Mouse (Mus musculus): Measurements from ENCODE around the gene Ces3b. TPM values are rescaled to one million over a fixed set of nuclear protein-coding genes. Genes with fewer than 3 reads are reported as not detected.

Gene Ces3b
- polyA plus RNA-seq, 1 experiment: not detected

DNA sequence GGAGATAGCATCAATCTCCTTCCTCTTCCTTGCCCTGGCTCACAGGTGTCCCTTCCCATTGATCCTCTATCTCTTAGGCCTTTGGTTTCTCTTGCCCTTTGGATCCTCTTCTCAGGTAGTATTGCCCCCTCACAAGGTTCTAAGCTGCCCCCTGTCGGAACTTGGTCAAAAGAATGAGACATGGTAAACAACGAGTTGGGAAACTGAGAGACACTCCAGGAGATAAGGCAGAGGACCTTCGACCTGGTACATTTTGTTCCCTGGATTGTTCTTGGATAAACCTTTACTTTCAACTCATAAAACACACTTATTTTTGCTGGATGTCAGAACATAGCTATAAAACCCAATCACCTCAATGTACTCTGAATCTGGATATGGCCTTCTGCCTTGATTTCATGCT, 20.7 kb downstream of the Ces3b start:
- Histone ChIP-seq H3K4me1 (ENCODE audit: control insufficient read depth, insufficient read depth, low read length) (no peaks in the 10 kb centered on the region), H3K27me3 (ENCODE audit: control insufficient read depth, insufficient read depth, low read length) (no peaks in the 10 kb centered on the region), H3K27ac (ENCODE audit: insufficient read depth, low read length) (no peak overlapping the region), H3K4me3 (replicated peaks; ENCODE audit: insufficient read depth, low read depth, low read length) (no peak overlapping the region)
- TF ChIP-seq POLR2A (IDR thresholded peaks at IDR 0.05; ENCODE audit: borderline replicate concordance, insufficient read depth, low read length): no peak
- TF ChIP-seq CTCF (IDR thresholded peaks at IDR 0.05; ENCODE audit: borderline replicate concordance, insufficient read depth, low read depth, low read length): no peak
- no peak for DNase-seq
- 84% methylated on average over 3 of the region's 3 CpGs for WGBS

DNA sequence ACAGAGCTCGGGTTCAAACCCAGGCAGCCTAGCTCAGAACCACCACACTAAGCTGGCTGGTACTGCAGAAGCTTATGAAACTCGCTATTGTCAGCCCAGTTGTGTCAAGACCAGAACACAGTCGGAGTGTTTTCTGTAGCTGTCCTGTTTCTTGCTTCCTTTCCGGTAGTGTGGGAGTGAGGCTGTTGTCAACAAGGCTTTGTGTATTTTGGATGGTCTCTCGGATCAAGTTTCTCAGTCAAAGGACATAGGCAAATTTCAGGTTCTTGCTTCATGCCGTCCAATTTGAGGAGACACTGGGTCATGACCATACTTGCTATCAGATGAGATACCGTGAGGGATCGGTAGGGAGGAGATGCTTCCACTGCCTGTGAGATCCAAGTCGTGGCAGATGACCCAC, 46.3 kb downstream of the Ces3b start:
- H3K27me3 ChIP-seq (ENCODE audit: control insufficient read depth, insufficient read depth, low read length): no peaks in the 10 kb centered on the region; the same call in 1 of the 2 replicates
- 82% methylated on average over 9 of the region's 9 CpGs for WGBS
- no peak overlapping the region for H3K4me3 ChIP-seq (replicated peaks; ENCODE audit: insufficient read depth, low read depth, low read length)
- no peak overlapping the region for H3K27ac ChIP-seq (ENCODE audit: insufficient read depth, low read length)
- no peak for DNase-seq
- no peaks in the 10 kb centered on the region for H3K4me1 ChIP-seq (ENCODE audit: control insufficient read depth, insufficient read depth, low read length)
- TF ChIP-seq POLR2A (IDR thresholded peaks at IDR 0.05; ENCODE audit: borderline replicate concordance, insufficient read depth, low read length): no peak
- no peak for TF ChIP-seq CTCF (IDR thresholded peaks at IDR 0.05; ENCODE audit: borderline replicate concordance, insufficient read depth, low read depth, low read length)

DNA sequence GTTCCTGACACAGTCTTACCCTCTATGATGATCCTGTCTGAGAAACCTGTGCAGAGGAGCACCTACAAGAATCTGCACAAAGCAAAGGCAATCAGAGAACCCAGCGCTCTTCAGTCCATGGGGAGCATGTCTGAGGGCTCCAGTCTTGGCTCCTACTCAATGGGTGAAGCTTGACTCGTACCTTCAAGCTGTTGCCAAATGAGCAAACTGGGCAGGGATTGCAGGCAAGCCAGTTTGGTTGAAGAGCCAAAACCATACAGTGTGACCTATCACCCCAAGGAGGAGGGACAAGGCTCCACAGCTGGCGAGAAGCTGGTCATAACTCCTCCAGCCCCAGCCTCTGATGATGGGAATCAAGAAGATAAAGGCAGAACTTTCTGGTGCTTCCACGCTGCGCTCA, 48.0 kb downstream of the Ces3b start, which contains the start of gene Ces4a:
Gene Ces4a (plus strand): TSS at position 292 of the 400 bp plus-strand sequence.
- no peak within 1 kb of the TSS for H3K4me3 ChIP-seq (replicated peaks; ENCODE audit: insufficient read depth, low read depth, low read length)
- WGBS: 64% methylated on average over 5 of the region's 5 CpGs
- TF ChIP-seq POLR2A (IDR thresholded peaks at IDR 0.05; ENCODE audit: borderline replicate concordance, insufficient read depth, low read length) (no peak), CTCF (IDR thresholded peaks at IDR 0.05; ENCODE audit: borderline replicate concordance, insufficient read depth, low read depth, low read length) (no peak)
- DNase-seq: no peak
- no peaks in the 10 kb centered on the region for H3K27me3 ChIP-seq (ENCODE audit: control insufficient read depth, insufficient read depth, low read length)
- no peaks in the 10 kb centered on the region for H3K4me1 ChIP-seq (ENCODE audit: control insufficient read depth, insufficient read depth, low read length)
- H3K27ac ChIP-seq (ENCODE audit: insufficient read depth, low read length): no peak within 1 kb of the TSS

DNA sequence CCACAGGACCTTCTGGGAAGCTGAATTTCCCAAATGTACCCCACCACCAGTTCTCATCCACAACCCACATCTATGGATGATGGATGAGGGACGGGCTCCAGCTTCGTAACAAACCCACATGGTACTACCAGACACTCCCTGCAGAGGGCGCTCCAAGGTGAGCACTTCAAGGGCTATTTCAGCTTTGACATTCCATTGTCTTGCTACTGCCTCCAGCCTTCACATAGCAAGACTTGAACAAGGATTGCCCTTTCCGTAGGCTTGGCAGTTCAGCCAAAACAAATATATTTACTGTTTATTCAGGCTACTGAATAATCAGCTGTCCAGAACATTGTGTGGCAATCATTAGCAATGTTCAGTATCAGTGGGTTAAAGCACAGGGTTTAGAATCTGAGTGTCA, 54.9 kb downstream of the Ces3b start:
- Histone ChIP-seq H3K4me1 (ENCODE audit: control insufficient read depth, insufficient read depth, low read length) (no peaks in the 10 kb centered on the region), H3K27ac (ENCODE audit: insufficient read depth, low read length) (no peak overlapping the region), H3K27me3 (ENCODE audit: control insufficient read depth, insufficient read depth, low read length) (no peaks in the 10 kb centered on the region; the same call in 1 of the 2 replicates), H3K4me3 (replicated peaks; ENCODE audit: insufficient read depth, low read depth, low read length) (no peak overlapping the region)
- 21% methylated on average over 4 of the region's 4 CpGs for WGBS
- DNase-seq: peak; percentile 24 to 61
- TF ChIP-seq POLR2A (IDR thresholded peaks at IDR 0.05; ENCODE audit: borderline replicate concordance, insufficient read depth, low read length): no peak
- TF ChIP-seq CTCF (IDR thresholded peaks at IDR 0.05; ENCODE audit: borderline replicate concordance, insufficient read depth, low read depth, low read length): peak; percentile 66

DNA sequence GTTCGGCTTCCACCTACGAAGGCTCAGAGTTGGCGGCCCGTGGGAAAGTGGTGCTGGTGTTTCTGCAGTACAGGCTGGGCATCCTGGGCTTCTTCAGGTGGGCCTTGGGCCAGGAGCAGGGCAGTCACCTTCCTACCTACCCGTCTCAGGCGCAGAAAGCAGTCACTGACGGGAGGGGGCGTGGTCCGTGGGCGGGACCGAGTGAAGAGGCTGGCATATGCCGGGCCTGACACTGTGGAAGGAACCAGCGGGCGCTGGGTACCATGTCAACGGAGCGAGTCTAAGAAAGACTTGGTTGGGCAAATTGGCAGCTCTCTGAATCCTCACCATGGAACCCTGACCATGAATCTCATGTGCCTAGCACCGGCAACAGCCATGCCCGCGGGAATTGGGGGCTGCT, 58.8 kb downstream of the Ces3b start:
- H3K27me3 ChIP-seq (ENCODE audit: control insufficient read depth, insufficient read depth, low read length): no peaks in the 10 kb centered on the region; the same call in 1 of the 2 replicates
- no peak for DNase-seq
- TF ChIP-seq CTCF (IDR thresholded peaks at IDR 0.05; ENCODE audit: borderline replicate concordance, insufficient read depth, low read depth, low read length) (no peak), POLR2A (IDR thresholded peaks at IDR 0.05; ENCODE audit: borderline replicate concordance, insufficient read depth, low read length) (no peak)
- H3K4me3 ChIP-seq (replicated peaks; ENCODE audit: insufficient read depth, low read depth, low read length): no peak overlapping the region
- no peaks in the 10 kb centered on the region for H3K4me1 ChIP-seq (ENCODE audit: control insufficient read depth, insufficient read depth, low read length)
- H3K27ac ChIP-seq (ENCODE audit: insufficient read depth, low read length): no peak overlapping the region
- WGBS: 34% methylated on average over 19 of the region's 19 CpGs

Other genes starting within 250 kb of the Ces3b start
- gene Ces2c, start 236.7 kb upstream of the Ces3b start, polyA plus RNA-seq (2012; rRNA removed): not detected in 2 replicates
- gene Ces2e, start 157.5 kb upstream of the Ces3b start, polyA plus RNA-seq (2012; rRNA removed): 0.08 TPM in 2 replicates
- not detected in 2 replicates for gene Ces2f, start 136.4 kb upstream of the Ces3b start, polyA plus RNA-seq (2012; rRNA removed)
- gene Ces2g, start 122.0 kb upstream of the Ces3b start, polyA plus RNA-seq (2012; rRNA removed): 0.10 TPM in 2 replicates
- gene Ces2h, start 82.9 kb upstream of the Ces3b start, polyA plus RNA-seq (2012; rRNA removed): not detected in 2 replicates
- not detected in 2 replicates for gene Ces3a, start 35.2 kb upstream of the Ces3b start, polyA plus RNA-seq (2012; rRNA removed)
- gene Ces4a, start 48.0 kb downstream of the Ces3b start, polyA plus RNA-seq (2012; rRNA removed): 0.07 TPM in 1 of 2 replicates, not detected in the other
- gene Cbfb, start 86.9 kb downstream of the Ces3b start, polyA plus RNA-seq (2012; rRNA removed): 14.5 and 15.1 TPM in 2 replicates
- gene D230025D16Rik, start 141.4 kb downstream of the Ces3b start, polyA plus RNA-seq (2012; rRNA removed): 34.9 and 36.4 TPM in 2 replicates
- 5.2 and 6.3 TPM in 2 replicates for gene B3gnt9, start 171.4 kb downstream of the Ces3b start, polyA plus RNA-seq (2012; rRNA removed)
- 10.3 and 12.1 TPM in 2 replicates for gene Tradd, start 180.9 kb downstream of the Ces3b start, polyA plus RNA-seq (2012; rRNA removed)
- 1.7 and 2.1 TPM in 2 replicates for gene Fbxl8, start 180.9 kb downstream of the Ces3b start, polyA plus RNA-seq (2012; rRNA removed)
- gene Hsf4, start 186.0 kb downstream of the Ces3b start, polyA plus RNA-seq (2012; rRNA removed): 18.4 and 24.5 TPM in 2 replicates
- gene Nol3, start 192.4 kb downstream of the Ces3b start, polyA plus RNA-seq (2012; rRNA removed): 8.8 and 10.4 TPM in 2 replicates
- gene 4931428F04Rik, start 206.1 kb downstream of the Ces3b start, polyA plus RNA-seq (2012; rRNA removed): 25.1 and 27.4 TPM in 2 replicates
- 17.0 and 20.0 TPM in 2 replicates for gene Exoc3l, start 212.3 kb downstream of the Ces3b start, polyA plus RNA-seq (2012; rRNA removed)
- gene E2f4, start 213.9 kb downstream of the Ces3b start, polyA plus RNA-seq (2012; rRNA removed): 81.6 and 91.5 TPM in 2 replicates
- gene Elmo3, start 221.8 kb downstream of the Ces3b start, polyA plus RNA-seq (2012; rRNA removed): 12.4 and 15.2 TPM in 2 replicates
- gene Lrrc29, start 242.5 kb downstream of the Ces3b start, polyA plus RNA-seq (2012; rRNA removed): 5.0 and 6.3 TPM in 2 replicates
- 106 and 110 TPM in 2 replicates for gene Tmem208, start 242.6 kb downstream of the Ces3b start, polyA plus RNA-seq (2012; rRNA removed)